Mouse (Mus musculus) CH12.LX (cell line): ENCODE results near the gene Slc25a34. TPM values are rescaled to one million over a fixed set of nuclear protein-coding genes. Genes with fewer than 3 reads are reported as not detected.

Experiments used
- DNase-seq: peaks from one replicate; pipeline ENCODE4 v3.0.0-alpha.2; 2013; ENCODE audit errors: extremely low read depth
- H3K27ac ChIP-seq: 2 replicates; pipeline ENCODE4 v1.5.1; 2012; ENCODE audit warnings: low read depth, mild to moderate bottlenecking, control low read depth, moderate library complexity; ENCODE audit not compliant: insufficient read depth
- H3K27me3 ChIP-seq: replicated peaks from 2 replicates; pipeline ENCODE3; 2012; ENCODE audit warnings: inconsistent platforms
- H3K36me3 ChIP-seq, 2 experiments: replicated peaks in 1 of 2; 2 replicates each; pipeline versions ENCODE3 to v1.6.1; 2012; ENCODE audit warnings: inconsistent platforms in 1 of 2, low read length in 1 of 2, mild to moderate bottlenecking in 1 of 2, mixed read lengths in 1 of 2, moderate library complexity in 1 of 2; ENCODE audit not compliant: control insufficient read depth in 1 of 2, insufficient read depth in 1 of 2
- H3K4me1 ChIP-seq, 2 experiments: 2 replicates each; pipeline ENCODE4 v1.6.1; 2012; ENCODE audit warnings: inconsistent platforms in 1 of 2, moderate library complexity in 1 of 2; ENCODE audit not compliant: insufficient read depth in 2 of 2, control insufficient read depth in 1 of 2
- H3K4me2 ChIP-seq: 2 replicates; pipeline ENCODE4 v1.6.1; 2012; ENCODE audit warnings: low read depth, mild to moderate bottlenecking, control low read depth; ENCODE audit not compliant: poor library complexity, insufficient read depth, severe bottlenecking
- H3K4me3 ChIP-seq, 3 experiments: fragments of 150-350 bp in 1 of 3; sonication (generic) in 1 of 3; replicated peaks in 1 of 3; 2 replicates each; pipeline versions ENCODE3 to v1.5.1; 2011 to 2012; ENCODE audit warnings: low read depth in 2 of 3, low read length in 2 of 3, mild to moderate bottlenecking in 2 of 3, moderate library complexity in 2 of 3, control low read depth in 1 of 3, improper control_type of control experiment in 1 of 3, inconsistent platforms in 1 of 3, mixed read lengths in 1 of 3; ENCODE audit not compliant: poor library complexity in 1 of 3
- H3K79me2 ChIP-seq: replicated peaks from 2 replicates; pipeline ENCODE4 v1.6.1; 2012; ENCODE audit warnings: mild to moderate bottlenecking, moderate library complexity; ENCODE audit not compliant: control insufficient read depth, poor library complexity, insufficient read depth, severe bottlenecking; ENCODE audit errors: extremely low read depth
- H3K9ac ChIP-seq: 2 replicates; pipeline ENCODE4 v1.6.1; 2012; ENCODE audit warnings: low read depth, mild to moderate bottlenecking, control low read depth, moderate library complexity; ENCODE audit not compliant: insufficient read depth
- H3K9me3 ChIP-seq: replicated peaks from 2 replicates; pipeline ENCODE3; 2012; ENCODE audit warnings: low read length, inconsistent platforms, mixed read lengths
- CHD2 ChIP-seq: IDR thresholded peaks from 2 replicates; pipeline ENCODE4 v1.6.1; 2011; ENCODE audit warnings: low read length, improper control_type of control experiment
- E2F4 ChIP-seq: IDR thresholded peaks from 2 replicates; pipeline ENCODE4 v1.6.1; 2011; ENCODE audit warnings: low read depth, low read length, improper control_type of control experiment; ENCODE audit not compliant: insufficient replicate concordance
- ELF1 ChIP-seq: IDR thresholded peaks from 2 replicates; pipeline ENCODE4 v1.6.1; 2014; ENCODE audit warnings: low read depth, mild to moderate bottlenecking, inconsistent platforms, low read length, improper control_type of control experiment
- EP300 ChIP-seq: IDR thresholded peaks from 2 replicates; pipeline ENCODE4 v1.6.1; 2011; ENCODE audit warnings: low read length, improper control_type of control experiment
- ETS1 ChIP-seq: conservative IDR thresholded peaks from 2 replicates; pipeline ENCODE4 v1.6.1; 2012; ENCODE audit warnings: low read depth, mild to moderate bottlenecking, inconsistent platforms, low read length, improper control_type of control experiment, moderate library complexity
- GABPA ChIP-seq: IDR thresholded peaks from 2 replicates; pipeline ENCODE4 v1.6.1; 2012; ENCODE audit warnings: low read depth, low read length, improper control_type of control experiment, inconsistent platforms; ENCODE audit not compliant: insufficient replicate concordance
- JUND ChIP-seq: conservative IDR thresholded peaks from 2 replicates; pipeline ENCODE4 v1.6.1; 2011; ENCODE audit warnings: low read depth, low read length, improper control_type of control experiment
- KAT2A ChIP-seq: IDR thresholded peaks from 2 replicates; pipeline ENCODE4 v1.6.1; 2012; ENCODE audit warnings: low read length, improper control_type of control experiment, inconsistent platforms; ENCODE audit not compliant: insufficient replicate concordance
- MAZ ChIP-seq: IDR thresholded peaks from 2 replicates; pipeline ENCODE4 v1.6.1; 2012; ENCODE audit warnings: low read depth, mild to moderate bottlenecking, inconsistent platforms, low read length, improper control_type of control experiment, moderate library complexity
- MYC ChIP-seq: IDR thresholded peaks from 2 replicates; pipeline ENCODE4 v1.6.1; 2011; ENCODE audit warnings: low read depth, mild to moderate bottlenecking, improper control_type of control experiment, low read length
- NELFE ChIP-seq: IDR thresholded peaks from 2 replicates; pipeline ENCODE4 v1.6.1; 2011; ENCODE audit warnings: low read depth, low read length, improper control_type of control experiment
- NRF1 ChIP-seq: IDR thresholded peaks from 2 replicates; pipeline ENCODE4 v1.6.1; 2014; ENCODE audit warnings: low read depth, mild to moderate bottlenecking, inconsistent platforms, low read length, improper control_type of control experiment, moderate library complexity
- PAX5 ChIP-seq: IDR thresholded peaks from 2 replicates; pipeline ENCODE4 v1.6.1; 2012; ENCODE audit warnings: low read length, inconsistent platforms, mixed read lengths
- RAD21 ChIP-seq: IDR thresholded peaks from 2 replicates; pipeline ENCODE4 v1.6.1; 2011; ENCODE audit warnings: low read depth, mild to moderate bottlenecking, low read length, improper control_type of control experiment, moderate library complexity
- RCOR1 ChIP-seq: conservative IDR thresholded peaks from 2 replicates; pipeline ENCODE4 v1.6.1; 2012; ENCODE audit warnings: low read depth, mild to moderate bottlenecking, inconsistent platforms, low read length, improper control_type of control experiment
- TBP ChIP-seq: conservative IDR thresholded peaks from 2 replicates; pipeline ENCODE4 v1.6.1; 2011; ENCODE audit warnings: low read depth, low read length, improper control_type of control experiment
- TCF12 ChIP-seq: IDR thresholded peaks from 2 replicates; pipeline ENCODE4 v1.6.1; 2014; ENCODE audit warnings: low read depth, mild to moderate bottlenecking, inconsistent platforms, low read length, improper control_type of control experiment
- ZKSCAN1 ChIP-seq: IDR thresholded peaks from 2 replicates; pipeline ENCODE4 v1.6.1; 2012; ENCODE audit warnings: low read depth, inconsistent platforms, low read length, improper control_type of control experiment, borderline replicate concordance
- ZNF384 ChIP-seq: IDR thresholded peaks from 2 replicates; pipeline ENCODE4 v1.6.1; 2012; ENCODE audit warnings: low read depth, low read length, improper control_type of control experiment, inconsistent platforms
- dilution Hi-C: fragments of 300-500 bp; cut with MboI; formaldehyde crosslinking; loops from 2 replicates; pipeline ENCODE4 v1.14.3; 2020; ENCODE audit warnings: low sequenced_read_pairs; ENCODE audit not compliant: extremely low pct_unique_long_range_greater_than_20kb, extremely low pct_ligation_motif_present
- in situ Hi-C: fragments of 300-500 bp; cut with MboI; formaldehyde crosslinking; loops from 3 replicates; pipeline ENCODE4 v1.14.3; 2019; ENCODE audit warnings: low sequenced_read_pairs, low pct_ligation_motif_present, low pct_unique_long_range_greater_than_20kb, mixed read lengths
- polyA plus RNA-seq: library from polyadenylated mRNA; unstranded; fragments of >175 nt; gene quantifications from 2 replicates; pipeline ENCODE4 v1.2.1, GENCODE M21; 2012; ENCODE audit warnings: low read depth; ENCODE audit not compliant: insufficient read length
- total RNA-seq, 2 experiments: library from RNA; depleted of rRNA; stranded (reverse); fragments of 300-350 nt in 1 of 2; fragments of >200 nt in 1 of 2; gene quantifications; 2 replicates each; pipeline ENCODE4 v1.2.3; 2012 to 2014

The Slc25a34 gene
- total and polyA plus RNA-seq, 3 experiments: 0.23 to 1.7 (median 0.64) TPM

GRCm38 (mm10) chr4:141639474-141639873 is 15.9 kb upstream of the Slc25a34 start:
- H3K4me2 ChIP-seq: no peak overlapping the region
- TF ChIP-seq MAZ (no peak), ETS1 (no peak), RAD21 (peak; percentile 1)
- no peak overlapping the region for H3K27ac ChIP-seq
- H3K4me1 ChIP-seq: peaks cover 0 to 9% of the 10 kb centered on the region in 2 experiments; a peak in 1 of 4 replicates
- H3K4me3 ChIP-seq: no peak overlapping the region
- no peak overlapping the region for H3K9ac ChIP-seq
- H3K27me3 ChIP-seq: no peaks in the 10 kb centered on the region
- dilution Hi-C loops: no loop called here
- in situ Hi-C loops: no loop called here
- no peak for DNase-seq
- H3K36me3 ChIP-seq: peaks cover 53 to 87% of the 10 kb centered on the region in 2 experiments
- H3K9me3 ChIP-seq: no peaks in the 10 kb centered on the region
- H3K79me2 ChIP-seq: no peaks in the 10 kb centered on the region

GRCm38 (mm10) chr4:141636693-141637092 is 13.1 kb upstream of the Slc25a34 start:
- no peak overlapping the region for H3K27ac ChIP-seq
- no peaks in the 10 kb centered on the region for H3K79me2 ChIP-seq
- no peaks in the 10 kb centered on the region for H3K27me3 ChIP-seq
- H3K36me3 ChIP-seq: peaks cover 56 to 85% of the 10 kb centered on the region in 2 experiments
- H3K9me3 ChIP-seq: no peaks in the 10 kb centered on the region
- H3K9ac ChIP-seq: no peak overlapping the region
- no peak overlapping the region for H3K4me3 ChIP-seq
- TF ChIP-seq EP300 (no peak), PAX5 (no peak), ELF1 (no peak), KAT2A (no peak)
- DNase-seq: no peak
- dilution Hi-C loops (no loop called here), in situ Hi-C loops (no loop called here)
- H3K4me1 ChIP-seq: no peaks in the 10 kb centered on the region
- no peak overlapping the region for H3K4me2 ChIP-seq

GRCm38 (mm10) chr4:141635991-141636390 is 12.4 kb upstream of the Slc25a34 start:
- H3K9me3 ChIP-seq: no peaks in the 10 kb centered on the region
- no peak for DNase-seq
- H3K9ac ChIP-seq: no peak overlapping the region
- dilution Hi-C loops: no loop called here
- TF ChIP-seq TCF12: no peak
- no peak for TF ChIP-seq NELFE
- TF ChIP-seq CHD2: no peak
- TF ChIP-seq NRF1: no peak
- no peak for TF ChIP-seq ZNF384
- TF ChIP-seq PAX5: no peak
- TF ChIP-seq JUND: no peak
- TF ChIP-seq TBP: no peak
- no peak for TF ChIP-seq RCOR1
- no peak for TF ChIP-seq MYC
- TF ChIP-seq ZKSCAN1: no peak
- TF ChIP-seq E2F4: no peak
- TF ChIP-seq GABPA: no peak
- TF ChIP-seq, all 38 proteins: peak for 0
- Histone ChIP-seq H3K4me2 (no peak overlapping the region), H3K4me3 (no peak overlapping the region), H3K27me3 (no peaks in the 10 kb centered on the region), H3K27ac (no peak overlapping the region), H3K36me3 (peaks cover 56 to 85% of the 10 kb centered on the region in 2 experiments), H3K79me2 (no peaks in the 10 kb centered on the region), H3K4me1 (no peaks in the 10 kb centered on the region)
- in situ Hi-C loops: no loop called here
